Mouse (Mus musculus) erythroblast, embryonic 14.5 days (primary cell): ENCODE measurements around the gene Srpx. TPM values are rescaled to one million over a fixed set of nuclear protein-coding genes. Genes with fewer than 3 reads are reported as not detected.

Source experiments
- H3K27me3 ChIP-seq: 2 replicates; pipeline ENCODE4 v1.6.1; 2012; ENCODE audit warnings: inconsistent platforms; ENCODE audit not compliant: control insufficient read depth
- H3K36me3 ChIP-seq: 2 replicates; pipeline ENCODE4 v1.6.1; 2012; ENCODE audit warnings: mild to moderate bottlenecking, inconsistent platforms; ENCODE audit not compliant: control insufficient read depth
- H3K4me1 ChIP-seq: 2 replicates; pipeline ENCODE4 v1.6.1; 2012; ENCODE audit warnings: inconsistent platforms; ENCODE audit not compliant: control insufficient read depth
- H3K4me3 ChIP-seq: replicated peaks from 2 replicates; pipeline ENCODE3; 2012; ENCODE audit warnings: moderate library complexity, mild to moderate bottlenecking, inconsistent platforms
- H3K9me3 ChIP-seq: 2 replicates; pipeline ENCODE4 v1.6.1; 2012; ENCODE audit warnings: low read length, inconsistent platforms, mixed read lengths; ENCODE audit not compliant: control insufficient read depth
- GATA1 ChIP-seq: IDR thresholded peaks from 2 replicates; pipeline ENCODE4 v1.6.1; 2012; ENCODE audit warnings: low read length, inconsistent platforms, mixed read lengths
- TAL1 ChIP-seq: IDR thresholded peaks from 3 replicates; pipeline ENCODE4 v1.6.1; 2012; ENCODE audit warnings: low read length, inconsistent platforms, mixed read lengths
- polyA plus RNA-seq: library from polyadenylated mRNA; stranded (reverse); fragments of >175 nt; gene quantifications from 2 replicates; pipeline ENCODE4 v1.2.3, GENCODE M21; 2012

The Srpx gene
- polyA plus RNA-seq, 1 experiment = not detected

GRCm38 (mm10) chrX:10005946-10006345, 111.6 kb downstream of the Srpx start:
- Histone ChIP-seq H3K9me3 (no peaks in the 10 kb centered on the region), H3K4me1 (no peaks in the 10 kb centered on the region), H3K36me3 (no peaks in the 10 kb centered on the region), H3K4me3 (no peak overlapping the region), H3K27me3 (no peaks in the 10 kb centered on the region)
- no peak for TF ChIP-seq GATA1
- TF ChIP-seq TAL1 = no peak

GRCm38 (mm10) chrX:10000718-10001117, 116.8 kb downstream of the Srpx start:
- Histone ChIP-seq H3K4me3 (no peak overlapping the region), H3K4me1 (no peaks in the 10 kb centered on the region), H3K27me3 (no peaks in the 10 kb centered on the region), H3K36me3 (no peaks in the 10 kb centered on the region), H3K9me3 (no peaks in the 10 kb centered on the region)
- TF ChIP-seq TAL1 (no peak), GATA1 (no peak)

Other genes starting within 250 kb of the Srpx start
- not detected in 2 replicates for gene Sytl5, start 232.1 kb downstream of the Srpx start, polyA plus RNA-seq
- 0.02 and 0.05 TPM in 2 replicates for gene Rpgr, start 99.2 kb upstream of the Srpx start, polyA plus RNA-seq
- gene Otc, start 134.6 kb upstream of the Srpx start, polyA plus RNA-seq = not detected in 2 replicates